Mouse (Mus musculus) skeletal muscle tissue, postnatal 0 days (tissue): ENCODE data around the gene Dclk2. TPM values are rescaled to one million over a fixed set of nuclear protein-coding genes. Genes with fewer than 3 reads are reported as not detected.

Experiments
- polyA plus RNA-seq: library from polyadenylated mRNA; unstranded; fragments of >200 nt; fragmentation: Nextera tagmentation; extraction: Ambion mirVana; gene quantifications from 2 replicates; pipeline ENCODE4 v1.2.1, GENCODE M21; 2015

The Dclk2 gene
- 1.2 and 1.3 TPM in 2 replicates for polyA plus RNA-seq

GRCm38 (mm10) chr3:86920343-86921083 is at the start of gene Dclk2:
Gene Dclk2 (minus strand): TSS chr3:86920852.

Other genes with a start within 250 kb of the Dclk2 start
- 8.7 and 23.3 TPM in 2 replicates for gene Cd1d1, start 78.6 kb upstream of the Dclk2 start, polyA plus RNA-seq